Mouse (Mus musculus): ENCODE measurements at regions not wholly inside any gene's neighbourhood (a gene's known extent, or its start where the extent isn't known, plus 50 kb on each side); places are given as distances from the start of the nearest gene placed in this dataset.
"Not testable (repeated sequence)": the region's sequence is repeated elsewhere in the genome, so short reads cannot be mapped to it uniquely, and the experiment has no call there.

GRCm38 (mm10) chr16:9046864-9047263 is 217.0 kb downstream of the 1810013L24Rik start:
- H3K4me3 ChIP-seq (replicated peaks; ENCODE audit: low read length): no peak overlapping the region
- H3K4me1 ChIP-seq (ENCODE audit: control insufficient read depth, insufficient read depth, low read length): no peaks in the 10 kb centered on the region
- no peaks in the 10 kb centered on the region for H3K36me3 ChIP-seq (ENCODE audit: control insufficient read depth, insufficient read depth, low read length)
- 93% methylated on average over 2 of the region's 2 CpGs for WGBS
- no peaks in the 10 kb centered on the region for H3K27me3 ChIP-seq (ENCODE audit: control insufficient read depth, insufficient read depth, low read length)
- ATAC-seq (ENCODE audit: low FRiP score, low read depth) (no peak), DNase-seq (ENCODE audit: low spot score) (no peak)
- no peak overlapping the region for H3K9ac ChIP-seq (ENCODE audit: low read depth, low read length, severe bottlenecking)
- TF ChIP-seq POLR2A (IDR thresholded peaks at IDR 0.05; ENCODE audit: borderline replicate concordance, extremely low read depth, insufficient read depth, insufficient read length): no peak
- no peak overlapping the region for H3K4me2 ChIP-seq (replicated peaks; ENCODE audit: low read depth, low read length, severe bottlenecking)
- H3K9me3 ChIP-seq (ENCODE audit: control insufficient read depth, low read length): no peaks in the 10 kb centered on the region
- H3K27ac ChIP-seq (replicated peaks; ENCODE audit: low read depth, low read length): no peak overlapping the region

GRCm38 (mm10) chr16:9054415-9054814 is 224.5 kb downstream of the 1810013L24Rik start:
- H3K4me1 ChIP-seq (ENCODE audit: control insufficient read depth, insufficient read depth, low read length): no peaks in the 10 kb centered on the region
- 51% methylated on average over 4 of the region's 4 CpGs for WGBS
- H3K9me3 ChIP-seq (ENCODE audit: control insufficient read depth, low read length): no peaks in the 10 kb centered on the region
- TF ChIP-seq POLR2A (IDR thresholded peaks at IDR 0.05; ENCODE audit: borderline replicate concordance, extremely low read depth, insufficient read depth, insufficient read length): no peak
- no peaks in the 10 kb centered on the region for H3K36me3 ChIP-seq (ENCODE audit: control insufficient read depth, insufficient read depth, low read length)
- no peak overlapping the region for H3K27ac ChIP-seq (replicated peaks; ENCODE audit: low read depth, low read length)
- H3K4me2 ChIP-seq (replicated peaks; ENCODE audit: low read depth, low read length, severe bottlenecking): no peak overlapping the region
- H3K4me3 ChIP-seq (replicated peaks; ENCODE audit: low read length): no peak overlapping the region
- ATAC-seq (ENCODE audit: low FRiP score, low read depth): no peak
- DNase-seq (ENCODE audit: low spot score): no peak
- H3K27me3 ChIP-seq (ENCODE audit: control insufficient read depth, insufficient read depth, low read length): no peaks in the 10 kb centered on the region
- no peak overlapping the region for H3K9ac ChIP-seq (ENCODE audit: low read depth, low read length, severe bottlenecking)

GRCm38 (mm10) chr16:9056430-9056829 is 226.5 kb downstream of the 1810013L24Rik start:
- TF ChIP-seq POLR2A (IDR thresholded peaks at IDR 0.05; ENCODE audit: borderline replicate concordance, extremely low read depth, insufficient read depth, insufficient read length): no peak
- no peak overlapping the region for H3K4me3 ChIP-seq (replicated peaks; ENCODE audit: low read length)
- 93% methylated on average over 3 of the region's 3 CpGs for WGBS
- no peak for DNase-seq (ENCODE audit: low spot score)
- no peak overlapping the region for H3K27ac ChIP-seq (replicated peaks; ENCODE audit: low read depth, low read length)
- no peak for ATAC-seq (ENCODE audit: low FRiP score, low read depth)
- H3K4me1 ChIP-seq (ENCODE audit: control insufficient read depth, insufficient read depth, low read length): no peaks in the 10 kb centered on the region
- H3K9ac ChIP-seq (ENCODE audit: low read depth, low read length, severe bottlenecking): no peak overlapping the region
- H3K27me3 ChIP-seq (ENCODE audit: control insufficient read depth, insufficient read depth, low read length): no peaks in the 10 kb centered on the region
- H3K4me2 ChIP-seq (replicated peaks; ENCODE audit: low read depth, low read length, severe bottlenecking): no peak overlapping the region
- H3K36me3 ChIP-seq (ENCODE audit: control insufficient read depth, insufficient read depth, low read length): no peaks in the 10 kb centered on the region
- no peaks in the 10 kb centered on the region for H3K9me3 ChIP-seq (ENCODE audit: control insufficient read depth, low read length)

GRCm38 (mm10) chr16:9071526-9071925 is 241.6 kb downstream of the 1810013L24Rik start:
- Histone ChIP-seq H3K27me3 (ENCODE audit: control insufficient read depth, insufficient read depth, low read length) (no peaks in the 10 kb centered on the region), H3K9me3 (ENCODE audit: control insufficient read depth, low read length) (no peaks in the 10 kb centered on the region), H3K27ac (replicated peaks; ENCODE audit: low read depth, low read length) (no peak overlapping the region), H3K4me3 (replicated peaks; ENCODE audit: low read length) (no peak overlapping the region), H3K4me2 (replicated peaks; ENCODE audit: low read depth, low read length, severe bottlenecking) (no peak overlapping the region), H3K4me1 (ENCODE audit: control insufficient read depth, insufficient read depth, low read length) (no peaks in the 10 kb centered on the region), H3K9ac (ENCODE audit: low read depth, low read length, severe bottlenecking) (no peak overlapping the region), H3K36me3 (ENCODE audit: control insufficient read depth, insufficient read depth, low read length) (no peaks in the 10 kb centered on the region)
- ATAC-seq (ENCODE audit: low FRiP score, low read depth) (no peak), DNase-seq (ENCODE audit: low spot score) (no peak)
- 91% methylated on average over 4 of the region's 4 CpGs for WGBS
- no peak for TF ChIP-seq POLR2A (IDR thresholded peaks at IDR 0.05; ENCODE audit: borderline replicate concordance, extremely low read depth, insufficient read depth, insufficient read length)

GRCm38 (mm10) chr16:9071956-9072355 is 242.1 kb downstream of the 1810013L24Rik start:
- not testable (repeated sequence) for H3K9ac ChIP-seq (ENCODE audit: low read depth, low read length, severe bottlenecking); H3K4me2 ChIP-seq (replicated peaks; ENCODE audit: low read depth, low read length, severe bottlenecking); H3K9me3 ChIP-seq (ENCODE audit: control insufficient read depth, low read length); H3K4me1 ChIP-seq (ENCODE audit: control insufficient read depth, insufficient read depth, low read length); H3K4me3 ChIP-seq (replicated peaks; ENCODE audit: low read length); H3K27ac ChIP-seq (replicated peaks; ENCODE audit: low read depth, low read length); H3K27me3 ChIP-seq (ENCODE audit: control insufficient read depth, insufficient read depth, low read length); ATAC-seq (ENCODE audit: low FRiP score, low read depth); DNase-seq (ENCODE audit: low spot score); H3K36me3 ChIP-seq (ENCODE audit: control insufficient read depth, insufficient read depth, low read length)
- 86% methylated on average over 5 of the region's 5 CpGs for WGBS

GRCm38 (mm10) chr16:9074295-9074694 is 244.4 kb downstream of the 1810013L24Rik start:
- no peak for ATAC-seq (ENCODE audit: low FRiP score, low read depth)
- no peak overlapping the region for H3K4me3 ChIP-seq (replicated peaks; ENCODE audit: low read length)
- 93% methylated on average over 4 of the region's 4 CpGs for WGBS
- no peak for DNase-seq (ENCODE audit: low spot score)
- no peaks in the 10 kb centered on the region for H3K9me3 ChIP-seq (ENCODE audit: control insufficient read depth, low read length)
- no peak for TF ChIP-seq POLR2A (IDR thresholded peaks at IDR 0.05; ENCODE audit: borderline replicate concordance, extremely low read depth, insufficient read depth, insufficient read length)
- no peak overlapping the region for H3K9ac ChIP-seq (ENCODE audit: low read depth, low read length, severe bottlenecking)
- no peak overlapping the region for H3K4me2 ChIP-seq (replicated peaks; ENCODE audit: low read depth, low read length, severe bottlenecking)
- no peaks in the 10 kb centered on the region for H3K4me1 ChIP-seq (ENCODE audit: control insufficient read depth, insufficient read depth, low read length)
- no peaks in the 10 kb centered on the region for H3K27me3 ChIP-seq (ENCODE audit: control insufficient read depth, insufficient read depth, low read length)
- no peak overlapping the region for H3K27ac ChIP-seq (replicated peaks; ENCODE audit: low read depth, low read length)
- no peaks in the 10 kb centered on the region for H3K36me3 ChIP-seq (ENCODE audit: control insufficient read depth, insufficient read depth, low read length)

Data from limb, embryonic 14.5 days (tissue).